Mouse (Mus musculus) CD4-positive, CD25-positive, alpha-beta regulatory T cell, adult 9 weeks (primary cell): Measurements from ENCODE around the gene E330014E10Rik. TPM values are rescaled to one million over a fixed set of nuclear protein-coding genes. Genes with fewer than 3 reads are reported as not detected.

Source experiments
- polyA plus RNA-seq: library from polyadenylated mRNA; unstranded; fragments of 100-300 nt; shearing (Covaris generic); gene quantifications from one replicate; pipeline ENCODE4 v1.2.1, GENCODE M21; 2017

E330014E10Rik gene
- not detected for polyA plus RNA-seq

DNA sequence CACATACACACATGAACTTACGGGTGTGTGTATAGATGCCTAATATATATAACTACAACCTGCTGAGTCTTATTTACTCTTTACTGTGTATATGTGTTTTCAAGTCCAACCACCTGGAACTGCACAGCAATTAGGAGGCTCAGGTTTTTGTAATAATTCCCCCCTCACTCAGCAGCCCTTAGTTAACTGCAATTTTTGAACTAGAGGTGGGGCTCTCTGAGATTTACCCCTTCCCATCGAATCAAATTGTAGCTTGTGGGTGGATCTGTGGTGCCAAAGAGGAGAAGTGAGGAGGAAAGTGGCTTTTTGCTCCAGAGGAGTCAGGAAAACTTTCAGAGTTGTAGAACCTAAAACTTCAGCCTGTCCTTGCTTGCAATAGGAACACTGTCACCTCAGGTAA lies at the start of gene E330014E10Rik:
E330014E10Rik (plus strand) TSS at position 301 of the 400 bp plus-strand sequence.

DNA sequence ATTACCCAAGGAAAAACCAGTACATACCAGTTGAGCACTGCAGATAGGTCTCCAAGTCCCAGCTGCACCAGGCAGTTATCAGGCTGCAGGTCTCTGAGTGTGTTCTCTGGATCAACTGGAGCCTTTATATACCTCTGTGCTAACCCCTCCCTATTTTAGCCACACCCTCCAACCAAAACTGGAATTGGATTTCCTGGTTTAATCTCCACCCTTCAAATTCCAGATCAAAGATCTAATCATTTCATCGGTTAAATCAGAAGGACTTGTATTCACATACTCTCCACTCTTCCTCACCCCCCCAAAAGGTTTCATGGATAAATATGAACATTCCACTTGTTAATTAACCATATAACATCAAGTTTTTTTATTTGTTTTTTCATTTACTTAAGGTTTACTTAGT lies 39.7 kb upstream of the E330014E10Rik start, which contains the start of gene Gm7978:
Gm7978 (minus strand) TSS at position 101 of the 400 bp plus-strand sequence.

DNA sequence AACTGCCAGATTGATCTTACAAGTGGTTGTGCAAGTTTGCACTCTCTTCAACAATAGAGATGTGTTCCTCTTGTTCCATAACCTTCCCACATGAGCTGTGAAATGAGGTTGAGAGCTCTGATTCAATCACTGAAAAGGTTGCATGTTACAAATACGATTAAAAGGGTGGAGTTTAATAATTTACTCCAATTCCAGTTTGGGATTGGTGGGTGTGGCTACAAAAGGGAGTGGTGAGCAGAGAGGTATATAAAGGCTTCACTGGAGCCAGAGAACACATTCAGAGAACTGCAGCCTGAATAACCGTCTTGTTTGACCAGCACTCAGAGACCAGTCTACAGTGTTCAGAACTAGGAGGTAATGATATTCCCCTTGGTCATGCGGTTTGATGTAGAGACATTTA lies 34.1 kb upstream of the E330014E10Rik start, which contains the start of gene Gm7982:
Gm7982 (plus strand) TSS at position 301 of the 400 bp plus-strand sequence.

Other genes starting within 250 kb of the E330014E10Rik start
- gene Gm7971, start 181.1 kb upstream of the E330014E10Rik start, polyA plus RNA-seq: not detected
- not detected for gene Gm7978, start 39.8 kb upstream of the E330014E10Rik start, polyA plus RNA-seq
- not detected for gene Gm7982, start 34.0 kb upstream of the E330014E10Rik start, polyA plus RNA-seq
- gene Cxcl13, start 181.0 kb downstream of the E330014E10Rik start, polyA plus RNA-seq: not detected